26 mouse cellular contexts compared by ENCODE assay signal in genomic region chr1:180410306-180410705, GRCm38 (mm10).
DNase-seq lines count a peak whose midpoint lies in the region; TF ChIP-seq lines count a peak whose summit lies in the region.
"Had no signal": no experiment of that assay in that cellular context is flagged by ENCODE, and none has a peak within 500 bp of the region (broad histone marks: within the 10 kb centered on the region; RNA-seq: fewer than 3 reads in every experiment).

No protein-coding gene starts in this region.

- no peak for TF ChIP-seq CTCF in kidney, adult 2 months (conservative IDR thresholded peaks at IDR 0.05; ENCODE audit: insufficient read depth, insufficient read length, low read depth, low read length)
- no peak for TF ChIP-seq CTCF in CH12.LX (conservative IDR thresholded peaks at IDR 0.05 in 1 of 2, IDR thresholded peaks at IDR 0.05 in 1 of 2; ENCODE audit: low read depth in 2 of 2, low read length in 2 of 2)

- 74% methylated on average over 7 of the region's 7 CpGs for WGBS in kidney, adult 2 months
- WGBS in macrophage (ENCODE audit: missing documents) = 53% methylated on average over 7 of the region's 7 CpGs

- TF ChIP-seq RAD21 in CH12.LX (IDR thresholded peaks at IDR 0.05; ENCODE audit: low read depth, low read length) = no peak

- in situ Hi-C loops in CH12.LX (cut with MboI; ENCODE audit: low pct_ligation_motif_present, low pct_unique_long_range_greater_than_20kb, low sequenced_read_pairs) = loop anchor here (25.0 kb wide), 1 partner anchor 548 kb away; no protein-coding TSS in a partner anchor

- TF ChIP-seq POLR2A in kidney, adult 2 months (IDR thresholded peaks at IDR 0.05; ENCODE audit: low read depth, low read length) = no peak
- TF ChIP-seq POLR2A in CH12.LX (IDR thresholded peaks at IDR 0.05; ENCODE audit: low read depth, low read length) = no peak

- intact Hi-C loops in left cerebral cortex, postnatal 25 days (cut with DNase I) = no loop called here

- dilution Hi-C loops in CH12.LX (cut with MboI; ENCODE audit: extremely low pct_ligation_motif_present, extremely low pct_unique_long_range_greater_than_20kb, low sequenced_read_pairs) = no loop called here

- no peaks in the 10 kb centered on the region for H3K9me3 ChIP-seq in CH12.LX (replicated peaks; ENCODE audit: low read length)
- H3K9me3 ChIP-seq: embryonic facial prominence, embryonic 12.5 days; heart, embryonic 15.5 days; hindbrain, embryonic 13.5 days; limb, embryonic 13.5 days; neural tube, embryonic 15.5 days had no signal

- TF ChIP-seq EP300 in CH12.LX (IDR thresholded peaks at IDR 0.05; ENCODE audit: low read length) = peak; percentile 39; the same call in 1 of the 2 replicates

- H3K27ac ChIP-seq in kidney, adult 2 months (ENCODE audit: insufficient read depth, low read depth, low read length) = 0 out of 2 replicates have a peak overlapping the region, but pooled peaks have one; percentile 13
- peak overlapping the region; percentile 4; the same call in 1 of the 2 replicates for H3K27ac ChIP-seq in CH12.LX (ENCODE audit: insufficient read depth, low read depth)
- 0 out of 2 replicates have a peak overlapping the region, but pooled peaks have one; percentile 8 for H3K27ac ChIP-seq in macrophage
- H3K27ac ChIP-seq: embryonic facial prominence, embryonic 12.5 days; heart, embryonic 15.5 days; hindbrain, embryonic 13.5 days; left cerebral cortex, adult 2 months; limb, embryonic 13.5 days had no signal

- H3K36me3 ChIP-seq in kidney, adult 2 months (ENCODE audit: control insufficient read depth, insufficient read depth, low read length) = no peaks in the 10 kb centered on the region; the same call in 1 of the 2 replicates
- peaks cover 21 to 37% of the 10 kb centered on the region in 2 experiments for H3K36me3 ChIP-seq in CH12.LX (replicated peaks in 1 of 2; ENCODE audit: control insufficient read depth in 1 of 2, insufficient read depth in 1 of 2, low read length in 1 of 2)
- H3K36me3 ChIP-seq in macrophage (ENCODE audit: inconsistent target) = peaks cover 20% of the 10 kb centered on the region
- H3K36me3 ChIP-seq: heart, embryonic 15.5 days; hindbrain, embryonic 13.5 days; neural tube, embryonic 15.5 days had no signal

- no peak overlapping the region for H3K4me3 ChIP-seq in kidney, adult 2 months (ENCODE audit: insufficient read depth, low read depth, low read length)
- peak overlapping the region in 1 of 3 experiments; percentile 8 for H3K4me3 ChIP-seq in CH12.LX (replicated peaks in 1 of 3; ENCODE audit: low read depth in 2 of 3, low read length in 2 of 3, poor library complexity in 1 of 3)
- H3K4me3 ChIP-seq in macrophage (ENCODE audit: inconsistent target) = no peak overlapping the region
- H3K4me3 ChIP-seq: embryonic facial prominence, embryonic 12.5 days; heart, embryonic 15.5 days; hindbrain, embryonic 13.5 days; left cerebral cortex, adult 2 months; limb, embryonic 13.5 days; neural tube, embryonic 15.5 days had no signal

- peak overlapping the region; percentile 37 for H3K4me2 ChIP-seq in CH12.LX (ENCODE audit: insufficient read depth, low read depth, poor library complexity, severe bottlenecking)
- H3K4me2 ChIP-seq: embryonic facial prominence, embryonic 12.5 days; heart, embryonic 15.5 days; hindbrain, embryonic 13.5 days; limb, embryonic 13.5 days; liver, embryonic 11.5 days; neural tube, embryonic 15.5 days had no signal

- H3K27me3 ChIP-seq in kidney, adult 2 months (replicated peaks; ENCODE audit: control insufficient read depth, insufficient read depth, low read length) = no peaks in the 10 kb centered on the region
- no peaks in the 10 kb centered on the region for H3K27me3 ChIP-seq in CH12.LX (replicated peaks)
- H3K27me3 ChIP-seq: embryonic facial prominence, embryonic 12.5 days; heart, embryonic 15.5 days; hindbrain, embryonic 13.5 days; limb, embryonic 13.5 days; neural tube, embryonic 15.5 days had no signal

- peak; percentile 74 for DNase-seq in adrenal gland, adult 2 months
- no peak for DNase-seq in adrenal gland, postnatal 25 days
- DNase-seq in kidney, adult 2 months = no peak
- no peak for DNase-seq in kidney, adult 9 months
- no peak for DNase-seq in CH12.LX (ENCODE audit: extremely low read depth)
- no peak for DNase-seq in left cerebral cortex, postnatal 25 days (ENCODE audit: low spot score in 2 of 2)
- DNase-seq: cerebellum, adult 9-11 months; embryo, embryonic 11 days; gastrocnemius, postnatal 36 days; heart, adult 18-20 months; heart, postnatal 36 days; kidney, adult 8-10 months; kidney, postnatal 14 days; lung, postnatal 4 days; midbrain, embryonic 14.5 days; retina, postnatal 1 day; right cerebral cortex, postnatal 14 days; thymus, postnatal 4 days had no signal

- H3K79me2 ChIP-seq in CH12.LX (replicated peaks; ENCODE audit: control insufficient read depth, extremely low read depth, insufficient read depth, poor library complexity, severe bottlenecking) = 0 out of 2 replicates have a peak, but pooled peaks cover under 1% of the 10 kb centered on the region
- H3K79me2 ChIP-seq in macrophage (ENCODE audit: inconsistent target) = peaks cover 72% of the 10 kb centered on the region

- peaks cover 16% of the 10 kb centered on the region for H3K4me1 ChIP-seq in kidney, adult 2 months (ENCODE audit: control insufficient read depth, insufficient read depth, low read length)
- H3K4me1 ChIP-seq in CH12.LX (ENCODE audit: control insufficient read depth in 1 of 2, insufficient read depth in 2 of 2) = peaks cover 46 to 58% of the 10 kb centered on the region in 2 experiments

- peak overlapping the region; percentile 11; the same call in 1 of the 2 replicates for H3K9ac ChIP-seq in CH12.LX (ENCODE audit: insufficient read depth, low read depth)
- H3K9ac ChIP-seq: embryonic facial prominence, embryonic 12.5 days; heart, embryonic 15.5 days; hindbrain, embryonic 13.5 days; limb, embryonic 13.5 days; neural tube, embryonic 15.5 days had no signal

TF ChIP-seq in CH12.LX, 34 proteins besides CTCF, POLR2A, EP300 and RAD21:
- no peak for TF ChIP-seq TBP (conservative IDR thresholded peaks at IDR 0.05; ENCODE audit: low read depth, low read length)
- peak; percentile 29; the same call in 1 of the 2 replicates for TF ChIP-seq ETS1 (conservative IDR thresholded peaks at IDR 0.05; ENCODE audit: low read depth, low read length)
- no peak for TF ChIP-seq POLR2AphosphoS2 (IDR thresholded peaks at IDR 0.05; ENCODE audit: low read depth, low read length)
- TF ChIP-seq CHD1 (IDR thresholded peaks at IDR 0.05; ENCODE audit: low read depth, low read length) = no peak
- no peak for TF ChIP-seq CHD2 (IDR thresholded peaks at IDR 0.05; ENCODE audit: low read length)
- TF ChIP-seq BHLHE40 (IDR thresholded peaks at IDR 0.05; ENCODE audit: low read depth, low read length) = peak; percentile 81
- TF ChIP-seq MEF2A (IDR thresholded peaks at IDR 0.05; ENCODE audit: borderline replicate concordance, low read depth, low read length) = peak; percentile 91
- TF ChIP-seq JUN (IDR thresholded peaks at IDR 0.05; ENCODE audit: insufficient read depth, low read depth, low read length) = peak; percentile 50
- TF ChIP-seq TCF12 (IDR thresholded peaks at IDR 0.05; ENCODE audit: low read depth, low read length) = no peak
- TF ChIP-seq JUND (conservative IDR thresholded peaks at IDR 0.05; ENCODE audit: low read depth, low read length) = no peak
